Mouse (Mus musculus): ENCODE results near the gene Nptn. TPM values are rescaled to one million over a fixed set of nuclear protein-coding genes. Genes with fewer than 3 reads are reported as not detected.

Nptn gene
- total RNA-seq, 1 experiment from 2014 or later: 64.8 TPM

Other genes with a start within 250 kb of the Nptn start
- gene Tbc1d21, start 211.8 kb upstream of the Nptn start, total RNA-seq (2017): not detected in 2 replicates
- gene Insyn1, start 93.6 kb upstream of the Nptn start, total RNA-seq (2017): 0.38 TPM in 1 of 2 replicates, not detected in the other
- 1.6 and 2.6 TPM in 2 replicates for gene Cd276, start 26.8 kb upstream of the Nptn start, total RNA-seq (2017)
- 4.6 TPM in 1 of 2 replicates, not detected in the other for gene Rec114, start 161.7 kb downstream of the Nptn start, total RNA-seq (2017)
- not detected in 2 replicates for gene Hcn4, start 241.2 kb downstream of the Nptn start, total RNA-seq (2017)